Mouse (Mus musculus) cerebellum, adult 8-10 months (tissue): Measurements from ENCODE around the gene Adgrg6.

Experiments
- DNase-seq: peaks from one replicate; pipeline ENCODE4 v3.0.0; 2022

The Adgrg6 gene

DNA sequence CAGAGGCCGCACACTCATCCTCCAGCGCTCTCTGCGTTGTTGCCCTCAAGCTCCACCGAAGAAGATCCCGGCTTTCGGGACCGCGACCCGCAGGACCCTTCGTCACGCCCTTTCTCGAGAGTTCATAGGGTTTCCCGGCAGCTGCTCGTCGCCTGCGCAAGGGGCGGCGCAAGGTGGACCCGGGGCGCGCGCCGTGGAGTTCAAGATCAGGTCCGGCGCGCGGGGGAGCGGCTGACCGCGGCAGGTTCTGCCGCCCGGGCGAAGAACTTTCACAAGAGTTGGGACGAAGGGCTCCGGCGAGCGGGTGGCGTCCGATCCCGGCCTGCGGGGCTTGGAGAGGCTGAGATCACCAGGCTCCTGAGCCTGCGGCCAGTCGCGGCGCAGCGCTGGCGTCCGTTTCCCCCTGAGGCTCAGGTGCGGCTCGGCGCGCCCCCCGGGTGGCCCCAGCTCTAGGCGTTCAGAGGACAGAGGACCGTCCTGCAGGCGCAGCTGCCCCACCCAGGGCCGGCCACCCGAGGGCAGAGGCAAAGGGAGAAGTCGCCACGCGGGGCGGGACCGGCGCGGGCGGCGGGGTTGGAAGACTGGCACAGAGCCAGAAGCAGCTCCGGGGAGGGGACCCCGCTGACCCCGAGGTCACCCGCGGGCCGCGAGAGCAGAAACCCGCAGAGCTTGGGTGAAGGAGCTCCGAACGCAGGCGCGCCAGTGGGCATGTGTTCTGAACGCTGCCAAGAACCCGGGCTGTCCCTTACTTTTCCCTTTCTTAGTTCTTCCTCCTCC lies at the start of gene Adgrg6:
Gene Adgrg6 (minus strand): TSS at position 719 of the 777 bp plus-strand sequence.
- DNase-seq = peak; percentile 3

DNA sequence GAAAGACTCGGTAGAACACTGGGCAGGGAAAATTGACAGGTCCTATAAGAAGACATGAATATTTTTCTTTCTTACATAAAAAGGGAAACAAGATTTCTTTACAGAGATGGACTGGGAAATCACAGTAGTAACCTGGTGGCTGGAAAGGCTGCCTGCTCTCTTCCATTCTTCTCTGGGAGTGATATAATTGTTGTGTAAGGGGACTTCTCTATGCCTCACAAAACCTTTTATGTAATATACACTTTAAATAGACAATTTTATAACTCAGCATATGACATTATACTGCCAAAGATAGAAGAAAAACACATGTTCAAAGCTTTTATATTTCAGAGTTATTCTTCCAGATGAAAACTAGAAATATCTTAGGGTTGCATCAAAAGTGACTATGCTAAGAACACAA lies 46.8 kb upstream of the Adgrg6 start:
- no peak for DNase-seq

DNA sequence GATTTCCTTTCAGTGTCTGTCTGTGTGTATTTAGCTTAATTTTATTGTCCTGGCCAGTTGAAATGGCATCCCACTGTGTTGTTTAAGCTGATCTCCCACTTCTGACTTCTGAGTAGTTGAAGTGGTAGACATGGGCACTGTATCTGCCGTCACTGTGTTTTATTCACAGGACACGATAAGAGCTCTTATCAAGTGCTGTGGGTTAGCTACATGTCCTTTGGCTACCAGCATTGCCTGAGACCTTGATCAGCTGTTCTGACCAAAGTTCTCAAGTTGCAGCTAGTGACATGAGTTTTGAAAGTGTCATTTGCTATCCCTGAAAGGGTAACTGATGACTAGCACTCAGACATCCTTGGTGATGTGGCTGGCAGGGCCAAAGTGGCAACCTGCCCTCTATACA lies 45.4 kb upstream of the Adgrg6 start:
- no peak for DNase-seq

DNA sequence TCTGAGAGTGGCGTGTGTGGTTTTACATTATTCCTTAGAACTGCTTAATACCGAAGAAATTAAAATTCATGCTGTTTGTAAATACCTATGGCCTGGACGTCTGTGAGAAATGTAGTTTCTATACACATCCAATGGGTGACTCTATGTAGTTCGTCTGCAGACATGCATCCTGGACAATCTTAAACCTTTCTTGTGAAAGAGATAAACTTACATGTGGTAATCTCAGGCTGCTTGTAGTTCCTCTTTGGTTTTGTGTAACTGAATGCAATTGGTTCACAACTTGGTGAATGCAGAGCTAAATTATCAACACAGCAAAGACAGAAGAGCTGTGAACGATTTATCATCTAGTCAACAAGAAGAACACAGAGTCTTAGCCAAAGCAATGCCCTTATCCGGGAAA lies 44.2 kb upstream of the Adgrg6 start:
- no peak for DNase-seq

DNA sequence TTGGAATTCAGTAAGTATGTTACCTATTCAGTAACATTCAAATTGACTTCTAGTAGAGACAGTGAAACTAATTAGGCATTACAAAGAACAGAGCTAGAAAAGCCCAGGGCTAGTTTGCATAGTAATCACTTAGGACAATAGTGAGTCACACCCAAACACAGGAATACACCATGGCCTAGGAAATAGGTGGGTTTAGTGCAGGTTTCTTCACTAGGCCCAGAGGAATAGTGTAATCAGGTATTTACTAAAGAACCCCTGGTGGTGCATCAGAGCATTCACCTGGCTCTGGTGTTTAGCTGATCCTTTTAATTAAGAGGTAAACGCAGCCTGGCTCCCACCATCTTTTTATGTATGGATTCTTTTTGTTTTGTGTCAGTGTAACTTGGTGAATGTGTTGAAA lies 38.0 kb upstream of the Adgrg6 start:
- no peak for DNase-seq

DNA sequence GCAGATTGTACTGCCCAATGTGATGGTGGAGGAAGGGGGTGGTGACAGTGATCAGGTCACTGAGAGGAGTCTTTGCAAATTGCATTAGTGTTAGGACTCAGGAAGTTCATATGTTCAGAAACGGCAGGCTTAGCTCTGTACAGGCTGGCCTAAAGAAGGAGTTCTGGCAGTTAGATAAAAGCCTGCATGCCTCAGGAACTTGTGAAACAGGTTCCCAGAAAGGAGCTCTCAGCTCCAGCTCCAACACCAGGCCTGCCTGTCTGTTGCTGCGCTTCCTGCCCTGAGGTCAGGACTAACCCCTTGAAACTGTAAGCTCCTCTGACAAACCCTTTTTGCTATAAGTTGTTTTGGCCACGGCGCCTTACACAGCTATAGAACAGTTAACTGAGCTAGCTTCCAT lies 28.8 kb upstream of the Adgrg6 start:
- no peak for DNase-seq

DNA sequence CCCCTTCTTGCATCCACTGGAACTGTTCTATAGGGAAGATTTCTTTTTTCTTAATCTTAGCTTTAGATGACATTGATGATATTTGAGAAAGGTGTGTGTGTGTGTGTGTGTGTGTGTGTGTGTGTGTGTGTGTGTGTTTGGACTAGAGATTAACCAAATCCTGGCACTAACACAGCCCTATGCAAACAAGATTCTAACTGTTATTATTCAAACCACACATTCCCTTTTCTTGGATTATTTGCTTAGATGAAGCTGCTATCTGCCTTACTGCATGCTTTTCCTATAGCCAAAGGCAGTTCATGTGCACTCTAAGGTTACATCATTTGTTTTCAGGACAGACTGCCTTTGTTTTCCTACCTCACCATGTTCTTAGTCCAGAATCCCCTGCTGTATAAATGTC lies 25.7 kb upstream of the Adgrg6 start:
- no peak for DNase-seq

DNA sequence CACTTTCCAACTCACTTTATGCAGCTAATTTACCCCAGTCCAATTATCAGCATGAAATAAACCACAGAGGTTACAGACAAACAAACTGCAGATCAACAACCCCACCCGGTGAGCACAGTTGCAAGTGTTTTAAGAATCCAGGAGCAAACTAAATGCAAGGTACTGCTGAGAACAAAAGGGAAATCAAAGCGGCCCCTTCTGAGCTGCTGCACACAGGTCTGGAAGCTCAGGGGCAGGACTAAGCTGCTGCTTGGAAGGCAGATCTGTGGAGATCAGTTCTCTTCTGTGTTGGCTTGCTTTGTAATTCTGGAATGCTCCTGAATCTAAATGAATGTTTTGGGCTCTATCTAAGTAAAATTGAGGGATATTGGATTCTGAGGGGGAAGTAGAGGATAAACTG lies 25.2 kb upstream of the Adgrg6 start:
- DNase-seq = no peak

DNA sequence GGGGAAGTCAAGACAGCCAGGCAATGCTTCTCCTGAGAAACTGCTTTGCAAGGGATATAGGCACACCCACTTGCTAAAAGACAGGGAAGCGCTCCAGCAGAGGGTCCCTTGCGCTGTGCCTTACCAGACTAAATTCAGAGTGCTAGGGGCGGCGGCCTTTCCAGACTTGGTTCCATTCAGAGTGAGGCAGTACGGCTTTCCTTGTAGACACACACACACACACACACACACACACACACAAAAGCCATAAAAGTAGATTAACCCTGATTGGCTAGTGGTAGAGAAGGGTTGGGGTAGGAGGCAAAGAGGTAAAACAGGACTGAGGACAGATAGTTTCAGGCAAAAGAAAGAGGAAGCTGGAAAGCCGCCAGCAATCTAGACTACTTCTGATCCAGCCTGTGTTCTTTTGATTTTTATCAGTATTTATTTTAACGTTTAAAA lies 672 bp upstream of the Adgrg6 start:
- no peak for DNase-seq

DNA sequence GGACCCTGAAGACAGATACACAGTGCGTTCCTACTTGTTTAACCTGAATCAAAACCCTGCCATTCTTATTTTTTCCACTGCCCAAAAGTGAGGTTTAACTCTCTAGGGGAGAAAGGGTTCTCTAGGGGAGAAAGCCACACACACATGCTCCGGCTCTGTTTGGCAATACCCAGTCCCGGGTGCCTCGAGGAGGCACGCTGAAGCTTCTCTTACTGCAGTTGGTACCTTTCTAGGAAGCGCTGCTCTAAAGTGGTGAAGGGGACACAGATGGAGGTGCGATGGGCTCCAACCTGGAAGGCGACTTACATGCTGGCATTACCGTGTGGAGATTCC lies 885 bp downstream of the Adgrg6 start:
- DNase-seq = no peak

DNA sequence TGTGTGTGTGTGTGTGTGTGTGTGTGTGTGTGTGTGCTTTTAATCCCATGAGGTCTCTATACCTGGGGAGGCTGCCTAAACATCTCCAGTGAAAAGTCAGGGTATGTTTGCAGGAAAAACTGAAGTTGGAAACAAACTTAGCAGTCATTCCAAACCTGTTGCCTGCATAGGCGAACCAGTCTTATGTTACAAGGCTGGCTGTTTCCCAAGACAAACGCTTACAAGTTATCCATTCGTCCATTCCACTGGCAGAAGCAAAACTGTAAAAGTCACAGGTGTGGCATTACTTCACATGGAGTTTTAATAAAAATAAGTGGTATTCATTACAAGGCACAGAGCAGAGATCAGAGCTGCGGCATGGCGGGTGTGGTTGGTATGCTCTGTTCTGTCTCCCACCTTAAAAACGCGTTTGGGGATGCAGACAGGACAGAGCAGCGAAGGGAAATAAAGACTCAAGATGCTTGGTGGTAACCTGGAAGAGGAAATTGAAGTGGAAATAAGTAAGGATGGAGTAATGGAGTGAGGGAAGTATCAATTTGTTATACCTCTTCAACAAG lies 1.9 kb downstream of the Adgrg6 start:
- no peak for DNase-seq

DNA sequence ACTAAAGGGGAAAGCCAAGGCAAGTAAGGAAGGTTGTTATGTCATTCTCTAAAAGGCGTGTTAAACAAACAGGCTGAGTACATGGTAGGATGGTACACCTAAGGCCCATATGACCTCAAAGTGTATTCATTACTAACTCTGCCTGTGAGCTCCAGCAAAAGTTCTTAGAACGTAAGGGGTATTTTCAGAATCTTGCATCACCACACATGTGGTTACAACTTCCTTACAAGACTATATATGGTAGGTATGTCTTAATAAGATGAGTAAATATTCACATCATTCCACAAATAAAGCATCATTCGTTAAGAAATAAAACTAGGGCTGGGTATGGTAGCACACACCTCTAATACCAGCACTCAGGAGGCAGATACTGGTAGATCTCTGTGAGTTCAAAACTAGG lies 8.4 kb downstream of the Adgrg6 start:
- DNase-seq = no peak

DNA sequence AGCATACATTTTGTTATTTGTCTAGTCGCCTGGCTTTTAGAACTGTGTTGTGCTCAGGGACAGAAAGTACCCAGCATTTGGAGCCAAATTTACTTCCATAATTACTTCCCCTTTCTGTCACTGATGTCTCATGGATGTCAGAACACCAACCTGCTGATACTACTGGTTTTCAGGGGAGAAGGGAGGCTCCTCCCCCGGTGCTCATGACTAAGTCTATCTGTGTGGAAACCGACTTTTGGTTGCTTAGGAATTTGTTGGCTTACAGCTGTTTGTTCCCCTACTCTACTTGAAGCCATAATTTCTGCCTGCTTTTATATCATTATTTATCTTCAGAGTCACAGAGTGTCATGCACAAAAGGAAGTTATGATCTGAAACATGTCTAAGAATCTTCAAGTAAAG lies 14.4 kb downstream of the Adgrg6 start:
- DNase-seq = no peak

DNA sequence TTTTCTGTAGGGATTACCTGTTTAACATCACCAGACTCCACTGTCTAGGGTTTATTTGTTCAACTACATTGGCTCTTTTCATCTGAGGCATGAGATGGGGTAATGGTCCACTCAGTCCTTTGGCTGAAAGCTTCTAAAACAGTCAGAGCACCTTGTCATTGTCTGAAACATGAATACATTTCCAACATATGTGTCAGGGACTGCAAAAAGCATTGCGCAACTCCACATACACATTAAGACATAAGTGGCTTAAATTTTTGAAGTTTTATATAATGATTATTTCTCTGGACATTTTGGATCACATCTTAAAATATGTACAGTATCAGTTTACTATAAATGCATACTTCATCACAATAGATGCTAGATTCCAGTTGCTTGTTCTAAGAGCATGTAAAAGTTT lies 14.8 kb downstream of the Adgrg6 start:
- DNase-seq = no peak

DNA sequence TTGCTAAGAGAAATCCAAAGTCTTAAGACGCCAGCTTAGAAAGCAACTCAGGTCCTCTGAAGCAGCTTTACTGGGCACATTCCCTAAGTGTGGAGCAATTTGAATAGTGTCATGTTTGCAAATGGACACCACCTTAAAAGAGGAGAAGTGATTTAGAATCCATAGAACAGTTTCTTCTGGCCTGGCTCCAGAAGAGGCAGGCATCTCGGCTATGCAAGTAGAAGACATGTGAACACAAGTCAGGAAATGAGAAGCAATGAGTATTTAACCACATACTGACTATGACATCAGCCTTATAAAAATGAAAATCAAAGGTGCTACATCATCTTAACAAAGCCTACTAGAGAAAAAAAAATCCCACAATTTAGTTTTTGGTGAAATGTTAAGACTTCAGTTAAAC lies 17.7 kb downstream of the Adgrg6 start:
- no peak for DNase-seq

DNA sequence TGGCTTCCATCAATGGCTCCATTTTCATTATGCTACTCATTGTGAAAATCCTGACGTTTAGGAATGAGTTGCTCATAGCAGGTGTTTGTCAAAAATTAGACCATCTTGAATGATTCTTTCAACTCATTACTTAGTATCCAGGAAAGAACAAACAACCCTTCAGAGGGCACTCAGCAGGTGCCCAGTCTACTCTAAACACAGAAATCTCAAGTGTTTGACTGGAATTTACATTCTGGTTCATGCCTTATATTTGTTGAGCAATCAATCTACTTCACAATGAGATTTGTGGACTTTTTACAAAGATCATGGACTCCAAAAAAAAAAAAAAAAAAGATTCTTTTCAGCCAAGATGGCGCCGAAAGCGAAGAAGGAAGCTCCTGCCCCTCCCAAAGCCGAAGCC lies 22.7 kb downstream of the Adgrg6 start:
- no peak for DNase-seq

DNA sequence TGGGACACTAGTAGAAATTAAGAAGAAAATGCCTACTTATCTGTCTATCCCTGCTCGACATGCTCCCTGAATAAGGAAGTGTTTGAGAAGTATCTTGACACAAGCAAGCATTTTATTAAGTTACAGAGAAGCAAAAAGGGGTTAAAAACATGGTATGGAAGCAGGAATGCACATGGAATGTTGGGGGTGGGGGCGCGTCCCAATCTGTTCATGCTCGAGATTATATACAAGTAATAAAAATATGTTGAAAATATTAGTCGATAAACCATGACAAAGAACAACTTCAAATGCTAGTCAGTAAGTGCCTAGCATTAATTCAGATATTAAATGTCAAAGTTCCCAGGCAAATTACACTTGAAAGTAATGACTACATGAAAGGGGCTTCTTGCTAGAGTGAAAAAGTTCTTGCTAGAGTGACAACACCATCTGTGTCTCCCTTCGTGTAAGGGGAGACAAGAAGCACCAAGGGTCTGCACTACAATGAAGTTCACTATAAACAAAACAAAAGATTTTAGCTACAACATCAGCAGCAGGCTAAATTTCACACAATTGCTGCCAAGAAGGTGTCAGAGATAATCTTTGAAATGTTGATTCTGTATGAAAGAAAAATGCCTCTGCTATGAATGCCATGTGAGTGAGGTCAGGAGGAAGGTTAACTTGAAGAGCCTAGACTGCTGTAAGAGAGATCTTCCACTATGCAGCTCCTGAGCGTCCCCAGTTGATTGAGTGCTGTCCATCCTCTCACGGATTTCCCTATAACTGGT lies 24.4 kb downstream of the Adgrg6 start:
- no peak for DNase-seq

DNA sequence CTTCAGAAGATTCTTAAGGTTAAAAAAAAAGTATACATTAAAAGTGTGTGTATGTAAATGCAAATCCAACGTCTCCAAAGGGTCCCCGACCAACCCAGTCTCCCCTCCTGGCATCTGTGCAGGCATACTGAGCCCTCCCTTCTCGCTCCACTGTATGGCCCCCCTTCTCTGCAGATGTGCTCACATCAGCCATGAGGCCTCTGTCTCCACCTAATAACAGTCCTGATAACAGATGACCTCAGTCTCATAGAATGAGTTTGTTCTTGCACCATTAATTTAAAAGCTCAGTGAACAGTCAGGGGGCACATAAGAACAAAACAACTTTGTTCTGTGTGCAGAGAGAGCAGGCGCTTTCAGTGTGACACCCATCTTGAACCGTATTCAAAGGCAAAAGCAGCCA lies 27.6 kb downstream of the Adgrg6 start:
- DNase-seq = no peak

DNA sequence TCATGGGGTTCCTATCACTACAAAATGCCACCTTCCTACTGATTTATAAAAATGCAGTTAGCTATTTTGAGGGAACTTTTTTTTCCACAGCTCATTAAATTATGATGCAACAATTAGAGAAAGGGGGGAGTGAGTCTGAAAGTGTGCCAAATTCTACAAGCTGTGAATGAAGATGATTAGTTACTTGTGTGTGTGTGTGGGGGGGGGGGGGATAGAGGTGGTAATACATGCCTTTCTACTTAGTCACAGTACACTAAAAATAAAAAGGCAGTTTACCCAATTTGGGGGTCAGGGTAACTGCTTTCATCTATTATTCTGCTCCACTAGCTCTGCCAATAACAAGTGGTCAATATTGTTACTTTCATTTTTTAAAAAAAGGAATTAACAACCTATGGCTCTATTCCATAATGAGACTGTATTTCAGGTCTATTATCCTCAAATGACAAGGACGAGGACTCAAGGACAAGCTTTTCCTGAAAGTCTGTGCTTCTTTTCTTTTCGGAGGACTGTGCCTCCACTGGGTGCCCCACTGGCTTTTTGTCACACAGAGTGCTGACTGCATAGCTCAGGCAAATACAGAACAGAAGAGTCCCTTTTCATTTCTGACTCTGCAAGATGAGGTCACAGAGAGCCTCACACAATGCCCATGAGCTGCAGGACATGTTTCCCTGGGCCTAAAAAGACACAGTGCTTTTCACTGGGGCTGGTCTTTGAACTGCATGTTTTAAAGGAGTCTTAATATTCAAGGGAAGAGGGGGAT lies 33.4 kb downstream of the Adgrg6 start:
- no peak for DNase-seq

DNA sequence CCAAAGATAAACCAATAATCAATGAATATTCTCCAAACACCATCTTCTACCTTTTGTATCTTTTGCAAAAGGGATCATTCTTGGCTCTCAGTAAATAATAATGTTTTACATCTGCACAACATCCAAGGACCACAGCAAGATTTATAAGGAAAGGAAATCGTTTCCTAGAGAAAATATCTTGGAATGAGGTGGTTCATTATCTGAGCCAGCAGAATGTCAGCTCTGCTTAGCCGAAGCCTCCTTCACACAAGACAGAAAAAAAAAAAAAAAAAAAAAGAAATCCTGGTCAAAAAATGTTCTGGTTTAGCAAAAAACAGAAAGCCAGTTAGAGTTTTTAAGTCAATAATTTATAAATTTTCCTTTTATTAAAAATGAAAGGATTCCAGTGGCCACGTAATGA lies 34.3 kb downstream of the Adgrg6 start:
- DNase-seq = no peak

DNA sequence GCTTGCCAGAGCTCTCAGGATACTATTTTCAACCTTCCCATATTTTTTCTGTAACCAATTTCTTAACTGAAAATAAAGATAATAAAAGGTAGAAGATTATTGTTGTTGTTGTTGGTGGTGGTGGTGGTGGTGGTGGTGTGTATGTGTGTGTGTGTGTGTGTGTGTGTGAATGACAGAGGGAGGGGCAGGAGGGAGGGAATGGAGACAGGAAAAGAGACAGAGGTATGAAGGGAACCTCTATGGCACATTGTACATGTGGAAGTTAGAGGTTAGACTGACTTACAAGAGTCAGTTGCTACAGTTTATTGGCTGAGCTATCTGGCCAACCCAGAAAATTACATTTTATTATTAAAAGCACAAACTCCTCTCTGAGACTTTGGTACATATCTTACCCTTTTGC lies 49.8 kb downstream of the Adgrg6 start:
- no peak for DNase-seq

DNA sequence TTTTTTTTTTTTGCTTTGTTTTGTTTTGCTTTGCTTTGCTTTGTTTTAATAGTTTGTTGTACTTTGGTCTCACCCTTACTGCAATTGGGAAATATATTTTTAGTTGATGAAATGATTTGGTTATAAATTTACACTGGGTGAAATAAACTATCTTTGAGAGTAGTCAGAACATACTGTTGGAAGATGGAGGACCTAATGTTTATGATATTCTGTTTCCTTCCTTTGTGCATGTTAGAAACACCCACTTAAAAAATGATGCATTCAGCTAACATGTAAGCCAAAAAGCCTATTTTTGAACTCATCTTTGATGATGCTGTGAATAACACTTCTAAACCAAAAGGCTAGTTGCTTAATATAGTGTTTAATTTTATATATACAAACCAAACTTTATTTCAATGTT lies 50.3 kb downstream of the Adgrg6 start:
- DNase-seq = no peak

DNA sequence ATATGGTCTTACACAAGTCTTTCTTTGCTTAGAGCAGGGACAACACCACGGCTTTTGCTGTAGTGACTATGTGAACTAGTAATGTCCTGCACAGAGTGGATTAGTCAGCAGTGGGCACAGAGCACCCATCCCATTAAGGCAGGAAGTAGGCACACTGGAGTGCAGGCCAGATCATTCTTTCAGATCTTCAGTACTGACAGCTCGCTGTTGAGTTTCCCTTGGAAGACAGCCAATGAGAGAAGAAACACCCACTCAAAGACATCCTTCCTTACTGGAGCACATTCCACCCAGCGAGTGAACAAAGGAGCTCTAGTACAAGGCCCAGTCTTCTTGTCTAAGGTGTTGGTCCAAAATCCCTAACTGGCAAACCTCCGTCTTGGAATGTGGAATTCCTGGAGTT lies 53.6 kb downstream of the Adgrg6 start:
- DNase-seq = no peak

DNA sequence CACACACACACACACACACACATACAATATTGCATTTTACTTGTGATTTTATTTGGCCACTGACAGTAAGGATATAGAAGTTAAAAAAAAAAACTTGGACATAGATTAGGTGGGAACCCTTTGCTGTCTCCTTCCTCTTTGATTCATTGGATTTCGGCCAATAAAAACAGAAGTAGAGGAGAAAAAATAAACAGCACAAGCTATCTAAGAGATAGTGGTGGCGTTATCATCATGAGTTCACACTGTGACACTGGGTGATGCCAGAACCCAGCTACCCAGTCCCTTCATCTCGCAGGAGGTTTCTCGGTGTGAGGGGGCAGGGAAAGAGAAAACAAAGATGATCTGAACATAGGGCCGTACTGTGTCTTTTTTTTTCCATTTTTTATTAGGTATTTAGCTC lies 62.2 kb downstream of the Adgrg6 start:
- DNase-seq = no peak
